Mouse (Mus musculus): ENCODE results near the gene Gm45753.
"Not testable (repeated sequence)": the region's sequence is repeated elsewhere in the genome, so short reads cannot be mapped to it uniquely, and the experiment has no call there.

Gene Gm45753

GRCm38 (mm10) chr8:45308366-45308765 is at the start of gene Gm45753:
Gene Gm45753, minus strand, starts transcription at chr8:45308466.
- DNase-seq (ENCODE audit: low spot score): no peak

- no peak for DNase-seq (ENCODE audit: low spot score)
Observed at GRCm38 (mm10) chr8:45355809-45356208, 47.5 kb upstream of the Gm45753 start.

GRCm38 (mm10) chr8:45345031-45345430 is 36.8 kb upstream of the Gm45753 start:
- peak; percentile 75 for DNase-seq (ENCODE audit: low spot score)

GRCm38 (mm10) chr8:45344298-45344697 is 36.0 kb upstream of the Gm45753 start:
- DNase-seq (ENCODE audit: low spot score): no peak

GRCm38 (mm10) chr8:45341630-45342628 is 33.7 kb upstream of the Gm45753 start:
- no peak for DNase-seq (ENCODE audit: low spot score)

GRCm38 (mm10) chr8:45333493-45333892 is 25.2 kb upstream of the Gm45753 start:
- no peak for DNase-seq (ENCODE audit: low spot score)

GRCm38 (mm10) chr8:45332685-45333409 is 24.6 kb upstream of the Gm45753 start, which contains the start of gene Cyp4v3:
Gene Cyp4v3, minus strand, starts transcription at chr8:45333216.
- DNase-seq (ENCODE audit: low spot score): peak; percentile 82

GRCm38 (mm10) chr8:45330856-45331255 is 22.6 kb upstream of the Gm45753 start:
- no peak for DNase-seq (ENCODE audit: low spot score)

GRCm38 (mm10) chr8:45329206-45329980 is 21.1 kb upstream of the Gm45753 start:
- DNase-seq (ENCODE audit: low spot score): no peak

- not testable (repeated sequence) for DNase-seq (ENCODE audit: low spot score)
Observed at GRCm38 (mm10) chr8:45327076-45327475, 18.8 kb upstream of the Gm45753 start.

GRCm38 (mm10) chr8:45324151-45324550 is 15.9 kb upstream of the Gm45753 start:
- DNase-seq (ENCODE audit: low spot score): no peak

GRCm38 (mm10) chr8:45321365-45321764 is 13.1 kb upstream of the Gm45753 start:
- DNase-seq (ENCODE audit: low spot score): no peak

- DNase-seq (ENCODE audit: low spot score): no peak
Observed at GRCm38 (mm10) chr8:45320930-45321329, 12.7 kb upstream of the Gm45753 start.

- DNase-seq (ENCODE audit: low spot score): no peak
Observed at GRCm38 (mm10) chr8:45310967-45311366, 2.7 kb upstream of the Gm45753 start.

- no peak for DNase-seq (ENCODE audit: low spot score)
Observed at GRCm38 (mm10) chr8:45305479-45305878, 2.8 kb downstream of the Gm45753 start.

GRCm38 (mm10) chr8:45304354-45304753 is 3.9 kb downstream of the Gm45753 start:
- no peak for DNase-seq (ENCODE audit: low spot score)

GRCm38 (mm10) chr8:45302390-45302789 is 5.9 kb downstream of the Gm45753 start:
- DNase-seq (ENCODE audit: low spot score): no peak

GRCm38 (mm10) chr8:45295276-45295675 is 13.0 kb downstream of the Gm45753 start:
- no peak for DNase-seq (ENCODE audit: low spot score)

GRCm38 (mm10) chr8:45294687-45295086 is 13.6 kb downstream of the Gm45753 start, which contains the start of gene Klkb1:
Gene Klkb1, minus strand, starts transcription at chr8:45294859.
- no peak for DNase-seq (ENCODE audit: low spot score)

- DNase-seq (ENCODE audit: low spot score): no peak
Observed at GRCm38 (mm10) chr8:45291790-45292189, 16.5 kb downstream of the Gm45753 start.

GRCm38 (mm10) chr8:45281630-45282029 is 26.6 kb downstream of the Gm45753 start:
- no peak for DNase-seq (ENCODE audit: low spot score)

- no peak for DNase-seq (ENCODE audit: low spot score)
Observed at GRCm38 (mm10) chr8:45277453-45277852, 30.8 kb downstream of the Gm45753 start.
